8 mouse cellular contexts compared by ENCODE assay signal in the genomic region with DNA sequence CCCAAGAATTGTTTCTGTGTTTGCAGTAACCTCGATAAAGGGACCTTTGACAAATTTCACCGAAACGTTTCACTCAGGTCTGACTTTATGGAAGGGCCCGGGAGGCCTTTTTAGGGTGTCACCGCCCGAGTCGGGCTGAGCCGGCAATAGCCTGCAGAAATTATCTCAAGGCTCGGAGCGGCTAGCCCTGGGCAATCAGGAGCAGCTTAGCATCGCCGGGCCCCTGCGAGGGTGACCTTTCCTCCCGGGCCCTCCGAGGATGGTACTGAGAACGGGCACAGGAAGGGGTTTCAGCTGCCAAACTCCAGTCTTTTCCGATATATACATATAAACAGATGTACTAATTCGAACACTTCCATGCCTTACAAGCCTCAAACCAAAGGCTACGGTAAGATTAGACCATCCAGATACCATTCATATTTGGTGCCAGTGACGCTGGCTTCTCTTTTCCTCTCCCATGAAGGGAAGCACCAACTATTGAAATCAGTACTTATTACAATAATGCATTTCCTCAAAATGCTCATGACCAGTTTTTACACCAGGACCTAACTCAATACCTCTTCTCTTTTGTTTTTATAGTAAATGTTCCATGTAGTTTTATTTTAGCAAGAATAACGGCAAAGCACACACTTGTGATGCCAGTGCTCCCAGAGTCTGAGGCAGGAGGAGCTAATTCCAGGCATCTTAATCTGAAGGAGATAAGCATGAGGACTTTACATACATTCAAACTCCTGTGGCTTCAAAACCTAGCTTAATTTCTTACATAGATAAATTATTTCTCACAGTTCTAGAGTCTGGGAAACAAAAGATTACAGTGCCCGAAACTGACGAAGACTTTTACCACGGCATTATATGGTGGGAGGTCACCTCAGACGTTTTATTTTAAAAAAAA. TPM values are rescaled to one million over a fixed set of nuclear protein-coding genes. Genes with fewer than 3 reads are reported as not detected.
A peak's percentile ranks its signal among the peaks of the same experiment; 100 is the strongest.
DNase-seq lines count a peak whose midpoint lies in the region; ATAC-seq and TF ChIP-seq lines count a peak whose summit lies in the region.

No protein-coding gene starts in this region.

- TF ChIP-seq CTCF in cerebellum, adult 2 months (IDR thresholded peaks at IDR 0.05; ENCODE audit: borderline replicate concordance, insufficient read depth, low read depth, low read length) = no peak
- TF ChIP-seq CTCF in small intestine, adult 2 months (IDR thresholded peaks at IDR 0.05; ENCODE audit: extremely low read depth, insufficient read length, insufficient replicate concordance, low read depth, low read length) = no peak

- TF ChIP-seq POLR2A in cerebellum, adult 2 months (IDR thresholded peaks at IDR 0.05; ENCODE audit: borderline replicate concordance, insufficient read depth, low read length) = no peak
- no peak for TF ChIP-seq POLR2A in small intestine, adult 2 months (IDR thresholded peaks at IDR 0.05; ENCODE audit: low read depth, low read length)

- H3K36me3 ChIP-seq in intestine, embryonic 16.5 days (ENCODE audit: control insufficient read depth, insufficient read depth, low read length) = peaks cover 4% of the 10 kb centered on the region
- peaks cover 7% of the 10 kb centered on the region for H3K36me3 ChIP-seq in small intestine, adult 2 months (ENCODE audit: control insufficient read depth, insufficient read depth, low read length)

- peak; percentile 33 to 34 for DNase-seq in thymus, adult 18-20 months
- DNase-seq in thymus, postnatal 0 days (ENCODE audit: low spot score) = no peak
- DNase-seq in cerebellum, adult 2 months = peak; percentile 5 to 70
- DNase-seq in gastrocnemius, adult 8-10 months (ENCODE audit: low spot score in 2 of 2) = peak; percentile 12 to 15
- DNase-seq in lung, postnatal 4 days = peak; percentile 49 to 58
- no peak for DNase-seq in embryo, embryonic 9.5 days (ENCODE audit: extremely low spot score)

- H3K9me3 ChIP-seq in intestine, embryonic 16.5 days (ENCODE audit: control insufficient read depth, low read length) = no peaks in the 10 kb centered on the region

- no peaks in the 10 kb centered on the region for H3K27me3 ChIP-seq in cerebellum, adult 2 months (ENCODE audit: control insufficient read depth, insufficient read depth, low read length)
- no peaks in the 10 kb centered on the region for H3K27me3 ChIP-seq in intestine, embryonic 16.5 days (replicated peaks; ENCODE audit: control insufficient read depth, insufficient read depth, low read length)
- H3K27me3 ChIP-seq in small intestine, adult 2 months (ENCODE audit: control insufficient read depth, insufficient read depth, low read length) = no peaks in the 10 kb centered on the region

- 11% methylated on average over 25 of the region's 25 CpGs for WGBS in cerebellum, adult 2 months
- 13% methylated on average over 25 of the region's 25 CpGs for whole genome bisulfite sequencing in intestine, embryonic 16.5 days
- 8% methylated on average over 25 of the region's 25 CpGs for WGBS in small intestine, adult 2 months

- peak overlapping the region; percentile 75 for H3K27ac ChIP-seq in cerebellum, adult 2 months (ENCODE audit: insufficient read depth, low read length)
- H3K27ac ChIP-seq in intestine, embryonic 16.5 days (ENCODE audit: low read length) = peak overlapping the region; percentile 86
- H3K27ac ChIP-seq in small intestine, adult 2 months (ENCODE audit: insufficient read depth, low read depth, low read length) = peak overlapping the region; percentile 74

- peak overlapping the region; percentile 68 for H3K4me3 ChIP-seq in cerebellum, adult 2 months (replicated peaks; ENCODE audit: insufficient read depth, low read depth, low read length)
- peak overlapping the region; percentile 71 for H3K4me3 ChIP-seq in intestine, embryonic 16.5 days (ENCODE audit: low read length)
- H3K4me3 ChIP-seq in small intestine, adult 2 months (ENCODE audit: low read depth, low read length) = peak overlapping the region; percentile 81

- H3K9ac ChIP-seq in intestine, embryonic 16.5 days (ENCODE audit: low read depth, low read length) = peak overlapping the region; percentile 84

- peak overlapping the region; percentile 60 for H3K4me2 ChIP-seq in intestine, embryonic 16.5 days (ENCODE audit: low read depth, low read length)

- ATAC-seq in intestine, embryonic 16.5 days = peak; percentile 37

- no peaks in the 10 kb centered on the region; the same call in 1 of the 2 replicates for H3K4me1 ChIP-seq in cerebellum, adult 2 months (ENCODE audit: control insufficient read depth, insufficient read depth, low read length)
- H3K4me1 ChIP-seq in intestine, embryonic 16.5 days (ENCODE audit: control insufficient read depth, insufficient read depth, low read length) = peaks cover 9% of the 10 kb centered on the region
- H3K4me1 ChIP-seq in small intestine, adult 2 months (ENCODE audit: control insufficient read depth, insufficient read depth, insufficient read length, low read length) = 0 out of 2 replicates have a peak, but pooled peaks cover 2% of the 10 kb centered on the region

RNA-seq across cellular contexts. Expression of gene Stt3a, which starts 0.9 kb away (rescaled TPM):
- polyA plus RNA-seq in thymus, postnatal 0 days (2015; fragmentation: Nextera tagmentation; extraction: Ambion mirVana) = 155 and 166 TPM in 2 replicates
- 47.4 and 61.2 TPM in 2 replicates for polyA plus RNA-seq in cerebellum, adult 2 months (2012; rRNA removed)
- total RNA-seq in gastrocnemius, adult 8-10 months (2022) = 10 to 100 TPM; 23.8 to 40.7 (median 33.9) TPM
- 323 and 324 TPM in 2 replicates for polyA plus RNA-seq in intestine, embryonic 16.5 days (2015; fragmentation: Nextera tagmentation; extraction: Ambion mirVana)
- polyA plus RNA-seq in small intestine, adult 2 months (2012; rRNA removed) = 37.7 and 73.2 TPM in 2 replicates

RNA-seq across cellular contexts. Expression of gene Ei24, which starts 28.8 kb away (rescaled TPM):
- 40.8 and 41.6 TPM in 2 replicates for polyA plus RNA-seq in thymus, postnatal 0 days (2015; fragmentation: Nextera tagmentation; extraction: Ambion mirVana)
- polyA plus RNA-seq in cerebellum, adult 2 months (2012; rRNA removed) = 112 and 113 TPM in 2 replicates
- 10 to 100 TPM; 66.4 to 84.8 (median 75.7) TPM for total RNA-seq in gastrocnemius, adult 8-10 months (2022)
- 81.8 and 84.8 TPM in 2 replicates for polyA plus RNA-seq in intestine, embryonic 16.5 days (2015; fragmentation: Nextera tagmentation; extraction: Ambion mirVana)
- polyA plus RNA-seq in small intestine, adult 2 months (2012; rRNA removed) = 19.0 and 50.7 TPM in 2 replicates

RNA-seq across cellular contexts. Expression of gene Chek1, which starts 41.5 kb away (rescaled TPM):
- 37.3 and 44.4 TPM in 2 replicates for polyA plus RNA-seq in thymus, postnatal 0 days (2015; fragmentation: Nextera tagmentation; extraction: Ambion mirVana)
- polyA plus RNA-seq in cerebellum, adult 2 months (2012; rRNA removed) = 1.2 and 1.3 TPM in 2 replicates
- total RNA-seq in gastrocnemius, adult 8-10 months (2022) = 1 to 10 TPM in 1 of 4 experiments, under 1 TPM in 3; 0.19 to 2.0 (median 0.35) TPM
- polyA plus RNA-seq in intestine, embryonic 16.5 days (2015; fragmentation: Nextera tagmentation; extraction: Ambion mirVana) = 17.9 and 24.3 TPM in 2 replicates
- 0.41 and 0.42 TPM in 2 replicates for polyA plus RNA-seq in small intestine, adult 2 months (2012; rRNA removed)

RNA-seq across cellular contexts. Expression of gene Fez1, which starts 53.3 kb away (rescaled TPM):
- 1.1 and 1.5 TPM in 2 replicates for polyA plus RNA-seq in thymus, postnatal 0 days (2015; fragmentation: Nextera tagmentation; extraction: Ambion mirVana)
- 451 and 465 TPM in 2 replicates for polyA plus RNA-seq in cerebellum, adult 2 months (2012; rRNA removed)
- 1 to 10 TPM; 3.4 to 7.5 (median 6.9) TPM for total RNA-seq in gastrocnemius, adult 8-10 months (2022)
- polyA plus RNA-seq in intestine, embryonic 16.5 days (2015; fragmentation: Nextera tagmentation; extraction: Ambion mirVana) = 13.1 and 14.4 TPM in 2 replicates
- 0.20 and 0.30 TPM in 2 replicates for polyA plus RNA-seq in small intestine, adult 2 months (2012; rRNA removed)

Comparison
In these comparisons a context has a peak if more than half of its experiments do, and no peak if none do; other contexts are left out.
1. DNase-seq: peak in thymus, adult 18-20 months (2 of 2), cerebellum, adult 2 months (2 of 2), gastrocnemius, adult 8-10 months (2 of 2) and lung, postnatal 4 days (2 of 2); none in thymus, postnatal 0 days (single experiment) and embryo, embryonic 9.5 days (single experiment).
2. Peak in every context shown above with its lines, with median percentiles within 50 percentile points of each other: H3K27ac ChIP-seq and H3K4me3 ChIP-seq.